Mouse (Mus musculus) spleen, postnatal 4 days (tissue): ENCODE results near the gene Gm28168.
"Not testable (repeated sequence)": the region's sequence is repeated elsewhere in the genome, so short reads cannot be mapped to it uniquely, and the experiment has no call there.

ENCODE experiments used
- DNase-seq, 2 experiments: peaks; one replicate each; pipeline ENCODE4 v3.0.0; 2022; ENCODE audit warnings: low spot score in 2 of 2

Gene Gm28168

GRCm38 (mm10) chr1:117927715-117928114, at the start of gene Gm28168:
Gene Gm28168 (plus strand): TSS chr1:117928015.
- not testable (repeated sequence) for DNase-seq

GRCm38 (mm10) chr1:117965639-117966038, 37.8 kb downstream of the Gm28168 start, which contains the start of gene Gm7145:
Gene Gm7145 (plus strand): TSS chr1:117965939.
- DNase-seq, result no peak
